Mouse (Mus musculus) brain, embryonic 18.5 days (tissue): ENCODE measurements around the gene AY074887.
A peak's percentile ranks its signal among the peaks of the same experiment; 100 is the strongest.

Source experiments
- DNase-seq: peaks from one replicate; pipeline ENCODE4 v3.0.0-alpha.2; 2012; ENCODE audit warnings: low read depth, low spot score

AY074887 gene

GRCm38 (mm10) chr9:54917010-54917677 is 33.7 kb downstream of the AY074887 start, which contains the start of gene Hykk:
Gene Hykk, plus strand, starts transcription at chr9:54917283.
- DNase-seq, result peak; percentile 8

- DNase-seq, result no peak
Measured at GRCm38 (mm10) chr9:54916401-54916800, 34.4 kb downstream of the AY074887 start.

- DNase-seq, result no peak
Measured at GRCm38 (mm10) chr9:54915576-54915975, 35.2 kb downstream of the AY074887 start.

GRCm38 (mm10) chr9:54909446-54909845 is 41.4 kb downstream of the AY074887 start:
- DNase-seq, result no peak
